Mouse (Mus musculus) erythroblast, embryonic 14.5 days (primary cell): Measurements from ENCODE around the gene Hist1h1d. TPM values are rescaled to one million over a fixed set of nuclear protein-coding genes. Genes with fewer than 3 reads are reported as not detected.

Experiments used
- H3K27me3 ChIP-seq: 2 replicates; pipeline ENCODE4 v1.6.1; 2012; ENCODE audit warnings: inconsistent platforms; ENCODE audit not compliant: control insufficient read depth
- H3K36me3 ChIP-seq: 2 replicates; pipeline ENCODE4 v1.6.1; 2012; ENCODE audit warnings: mild to moderate bottlenecking, inconsistent platforms; ENCODE audit not compliant: control insufficient read depth
- H3K4me1 ChIP-seq: 2 replicates; pipeline ENCODE4 v1.6.1; 2012; ENCODE audit warnings: inconsistent platforms; ENCODE audit not compliant: control insufficient read depth
- H3K4me3 ChIP-seq: replicated peaks from 2 replicates; pipeline ENCODE3; 2012; ENCODE audit warnings: moderate library complexity, mild to moderate bottlenecking, inconsistent platforms
- H3K9me3 ChIP-seq: 2 replicates; pipeline ENCODE4 v1.6.1; 2012; ENCODE audit warnings: low read length, inconsistent platforms, mixed read lengths; ENCODE audit not compliant: control insufficient read depth
- GATA1 ChIP-seq: IDR thresholded peaks from 2 replicates; pipeline ENCODE4 v1.6.1; 2012; ENCODE audit warnings: low read length, inconsistent platforms, mixed read lengths
- TAL1 ChIP-seq: IDR thresholded peaks from 3 replicates; pipeline ENCODE4 v1.6.1; 2012; ENCODE audit warnings: low read length, inconsistent platforms, mixed read lengths
- polyA plus RNA-seq: library from polyadenylated mRNA; stranded (reverse); fragments of >175 nt; gene quantifications from 2 replicates; pipeline ENCODE4 v1.2.3, GENCODE M21; 2012

Hist1h1d gene
- polyA plus RNA-seq, 1 experiment: 0.95 TPM

GRCm38 (mm10) chr13:23604452-23604851 lies 51.4 kb downstream of the Hist1h1d start:
- H3K36me3 ChIP-seq: peaks cover 29% of the 10 kb centered on the region
- H3K27me3 ChIP-seq: no peaks in the 10 kb centered on the region
- H3K9me3 ChIP-seq: peaks cover 4% of the 10 kb centered on the region
- peaks cover 47% of the 10 kb centered on the region for H3K4me1 ChIP-seq
- H3K4me3 ChIP-seq: no peak overlapping the region
- no peak for TF ChIP-seq TAL1
- no peak for TF ChIP-seq GATA1

GRCm38 (mm10) chr13:23605052-23605451 lies 52.0 kb downstream of the Hist1h1d start:
- no peaks in the 10 kb centered on the region for H3K27me3 ChIP-seq
- peaks cover 53% of the 10 kb centered on the region for H3K4me1 ChIP-seq
- H3K36me3 ChIP-seq: peaks cover 29% of the 10 kb centered on the region
- no peak overlapping the region for H3K4me3 ChIP-seq
- H3K9me3 ChIP-seq: peaks cover 4% of the 10 kb centered on the region
- TF ChIP-seq TAL1 (no peak), GATA1 (no peak)

- H3K36me3 ChIP-seq: peaks cover 51% of the 10 kb centered on the region
- H3K9me3 ChIP-seq: no peaks in the 10 kb centered on the region
- H3K4me1 ChIP-seq: peaks cover 45% of the 10 kb centered on the region
- peak overlapping the region; percentile 43 for H3K4me3 ChIP-seq
- no peak for TF ChIP-seq TAL1
- TF ChIP-seq GATA1: peak; percentile 56; the same call in 1 of the 2 replicates
- no peaks in the 10 kb centered on the region for H3K27me3 ChIP-seq
Measured at GRCm38 (mm10) chr13:23609209-23609608, 56.1 kb downstream of the Hist1h1d start.

- no peaks in the 10 kb centered on the region for H3K9me3 ChIP-seq
- peaks cover 56% of the 10 kb centered on the region for H3K36me3 ChIP-seq
- H3K4me1 ChIP-seq: peaks cover 41% of the 10 kb centered on the region
- no peaks in the 10 kb centered on the region for H3K27me3 ChIP-seq
- peak overlapping the region; percentile 25 for H3K4me3 ChIP-seq
- no peak for TF ChIP-seq TAL1
- no peak for TF ChIP-seq GATA1
Measured at GRCm38 (mm10) chr13:23609844-23610243, 56.8 kb downstream of the Hist1h1d start.

Other genes with a start within 250 kb of the Hist1h1d start
- gene Zfp322a, start 184.1 kb upstream of the Hist1h1d start, polyA plus RNA-seq: 0.01 TPM in 2 replicates
- 0.76 and 0.84 TPM in 2 replicates for gene Abt1, start 129.4 kb upstream of the Hist1h1d start, polyA plus RNA-seq
- gene Btn1a1, start 87.4 kb upstream of the Hist1h1d start, polyA plus RNA-seq: 0.15 and 0.16 TPM in 2 replicates
- gene Btn2a2, start 64.4 kb upstream of the Hist1h1d start, polyA plus RNA-seq: not detected in 2 replicates
- 10.1 and 19.7 TPM in 2 replicates for gene Hist1h4h, start 22.2 kb upstream of the Hist1h1d start, polyA plus RNA-seq
- gene Hist1h2af, start 19.4 kb upstream of the Hist1h1d start, polyA plus RNA-seq: 52.5 and 62.7 TPM in 2 replicates
- 8.8 and 11.7 TPM in 2 replicates for gene Hist1h3g, start 17.8 kb upstream of the Hist1h1d start, polyA plus RNA-seq
- 0.43 and 3.0 TPM in 2 replicates for gene Hist1h2bh, start 9.9 kb upstream of the Hist1h1d start, polyA plus RNA-seq
- 1.3 and 3.3 TPM in 2 replicates for gene Hist1h3f, start 9.2 kb upstream of the Hist1h1d start, polyA plus RNA-seq
- gene Hist1h4f, start 1.6 kb upstream of the Hist1h1d start, polyA plus RNA-seq: 8.3 and 13.8 TPM in 2 replicates
- gene Hist1h3e, start 9.1 kb downstream of the Hist1h1d start, polyA plus RNA-seq: 2.9 and 16.6 TPM in 2 replicates
- gene Hist1h2ae, start 18.0 kb downstream of the Hist1h1d start, polyA plus RNA-seq: 3.6 and 5.2 TPM in 2 replicates
- 14.5 and 18.7 TPM in 2 replicates for gene Hist1h2bg, start 18.1 kb downstream of the Hist1h1d start, polyA plus RNA-seq
- gene Hist1h2bf, start 20.9 kb downstream of the Hist1h1d start, polyA plus RNA-seq: 6.6 and 15.6 TPM in 2 replicates
- 5.1 and 8.3 TPM in 2 replicates for gene Hist1h2ad, start 21.1 kb downstream of the Hist1h1d start, polyA plus RNA-seq
- 1.6 and 4.7 TPM in 2 replicates for gene Hist1h3d, start 22.5 kb downstream of the Hist1h1d start, polyA plus RNA-seq
- 5.1 and 11.8 TPM in 2 replicates for gene Hist1h4d, start 28.3 kb downstream of the Hist1h1d start, polyA plus RNA-seq
- 0.33 and 0.67 TPM in 2 replicates for gene Hist1h2be, start 67.9 kb downstream of the Hist1h1d start, polyA plus RNA-seq
- gene Hist1h1e, start 69.3 kb downstream of the Hist1h1d start, polyA plus RNA-seq: 2.8 and 8.5 TPM in 2 replicates
- gene Hist1h2ac, start 130.7 kb downstream of the Hist1h1d start, polyA plus RNA-seq: 1.1 and 2.1 TPM in 2 replicates
- gene Hist1h2bc, start 130.9 kb downstream of the Hist1h1d start, polyA plus RNA-seq: 17.5 and 20.6 TPM in 2 replicates
- gene Hist1h1t, start 142.6 kb downstream of the Hist1h1d start, polyA plus RNA-seq: 0.10 TPM in 1 of 2 replicates, not detected in the other
- 0.93 and 3.0 TPM in 2 replicates for gene Hist1h4c, start 145.2 kb downstream of the Hist1h1d start, polyA plus RNA-seq
- 0.15 and 0.53 TPM in 2 replicates for gene Hfe, start 157.6 kb downstream of the Hist1h1d start, polyA plus RNA-seq
- 54.6 and 94.3 TPM in 2 replicates for gene Hist1h1c, start 185.5 kb downstream of the Hist1h1d start, polyA plus RNA-seq
- 3.8 and 7.0 TPM in 2 replicates for gene Hist1h3c, start 192.3 kb downstream of the Hist1h1d start, polyA plus RNA-seq
- 5.4 and 12.1 TPM in 2 replicates for gene Hist1h2bb, start 193.5 kb downstream of the Hist1h1d start, polyA plus RNA-seq
- 9.1 and 22.3 TPM in 2 replicates for gene Hist1h2ab, start 197.9 kb downstream of the Hist1h1d start, polyA plus RNA-seq
- 6.2 and 23.6 TPM in 2 replicates for gene Hist1h3b, start 199.0 kb downstream of the Hist1h1d start, polyA plus RNA-seq
- gene Hist1h4b, start 203.8 kb downstream of the Hist1h1d start, polyA plus RNA-seq: 4.5 and 11.8 TPM in 2 replicates
- gene Hist1h4a, start 208.0 kb downstream of the Hist1h1d start, polyA plus RNA-seq: 10.2 and 21.5 TPM in 2 replicates
- gene Hist1h3a, start 209.1 kb downstream of the Hist1h1d start, polyA plus RNA-seq: 1.5 and 4.0 TPM in 2 replicates
- 1.4 TPM in 2 replicates for gene Hist1h1a, start 210.4 kb downstream of the Hist1h1d start, polyA plus RNA-seq
- not detected in 2 replicates for gene Trim38, start 216.7 kb downstream of the Hist1h1d start, polyA plus RNA-seq